Mouse (Mus musculus) lung, embryonic 16.5 days (tissue): ENCODE results near the gene Gxylt1. TPM values are rescaled to one million over a fixed set of nuclear protein-coding genes. Genes with fewer than 3 reads are reported as not detected.
"Not testable (repeated sequence)": the region's sequence is repeated elsewhere in the genome, so short reads cannot be mapped to it uniquely, and the experiment has no call there.

ENCODE experiments used
- ATAC-seq: fragments of 200-750 bp; cut with Nextera tagmentation; 2 replicates; pipeline ENCODE4 v1.8.0; 2017; ENCODE audit warnings: low read depth, mild to moderate bottlenecking, moderate library complexity
- H3K27ac ChIP-seq: fragments of 300-500 bp; sonication (generic); 2 replicates; pipeline ENCODE4 v1.5.1; 2014; ENCODE audit warnings: mild to moderate bottlenecking, control low read depth, low read length
- H3K27me3 ChIP-seq: fragments of 300-500 bp; sonication (generic); 2 replicates; pipeline ENCODE4 v1.6.1; 2014; ENCODE audit warnings: low read depth, low read length, mixed read lengths; ENCODE audit not compliant: control insufficient read depth, insufficient read depth
- H3K36me3 ChIP-seq: fragments of 300-500 bp; sonication (generic); 2 replicates; pipeline ENCODE4 v1.6.1; 2014; ENCODE audit warnings: low read length; ENCODE audit not compliant: control insufficient read depth, insufficient read depth
- H3K4me1 ChIP-seq: fragments of 300-500 bp; sonication (generic); replicated peaks from 2 replicates; pipeline ENCODE4 v1.6.1; 2014; ENCODE audit warnings: low read length, mixed read lengths; ENCODE audit not compliant: control insufficient read depth, insufficient read depth
- H3K4me2 ChIP-seq: fragments of 300-500 bp; sonication (generic); 2 replicates; pipeline ENCODE4 v1.6.1; 2014; ENCODE audit warnings: low read depth, low read length, control low read depth
- H3K4me3 ChIP-seq: fragments of 300-500 bp; sonication (generic); 2 replicates; pipeline ENCODE4 v1.5.1; 2014; ENCODE audit warnings: mild to moderate bottlenecking, low read length, control low read depth
- H3K9ac ChIP-seq: fragments of 300-500 bp; sonication (generic); 2 replicates; pipeline ENCODE4 v1.6.1; 2014; ENCODE audit warnings: low read length, control low read depth
- H3K9me3 ChIP-seq: fragments of 300-500 bp; sonication (generic); 2 replicates; pipeline ENCODE4 v1.6.1; 2016; ENCODE audit warnings: low read length; ENCODE audit not compliant: control insufficient read depth
- WGBS: fragments of 180-500 bp; shearing (Covaris S2); extraction: QIAGEN DNeasy Blood & Tissue Kit; methylation state at CpG from one replicate; pipeline ENCODE4 v1.1.7; 2014; 5-methylcytosine and 5-hydroxymethylcytosine counted together
- polyA plus RNA-seq: library from polyadenylated mRNA; unstranded; fragments of >200 nt; fragmentation: Nextera tagmentation; extraction: Ambion mirVana; gene quantifications from 2 replicates; pipeline ENCODE4 v1.2.1, GENCODE M21; 2015

Gene Gxylt1
- polyA plus RNA-seq, 1 experiment from 2014 or later = 11.6 TPM

- Histone ChIP-seq H3K9ac (no peak overlapping the region), H3K9me3 (no peaks in the 10 kb centered on the region), H3K36me3 (peaks cover 11% of the 10 kb centered on the region), H3K4me2 (no peak overlapping the region), H3K27me3 (no peaks in the 10 kb centered on the region), H3K4me1 (0 out of 2 replicates have a peak, but pooled peaks cover 4% of the 10 kb centered on the region), H3K27ac (no peak overlapping the region; the same call in 1 of the 2 replicates), H3K4me3 (no peak overlapping the region)
- 69% methylated on average over 6 of the region's 6 CpGs for WGBS
- no peak for ATAC-seq
Measured at GRCm38 (mm10) chr15:93252396-93252795, 22.6 kb downstream of the Gxylt1 start.

GRCm38 (mm10) chr15:93251553-93252250, 23.3 kb downstream of the Gxylt1 start:
- WGBS = 48% methylated on average over 13 of the region's 13 CpGs
- H3K4me2 ChIP-seq = no peak overlapping the region
- no peak overlapping the region for H3K9ac ChIP-seq
- H3K27ac ChIP-seq = peak overlapping the region; percentile 43
- H3K36me3 ChIP-seq = peaks cover 13% of the 10 kb centered on the region
- ATAC-seq = peak; percentile 52
- no peaks in the 10 kb centered on the region for H3K27me3 ChIP-seq
- H3K4me1 ChIP-seq = 0 out of 2 replicates have a peak, but pooled peaks cover 4% of the 10 kb centered on the region
- H3K9me3 ChIP-seq = no peaks in the 10 kb centered on the region
- no peak overlapping the region for H3K4me3 ChIP-seq

GRCm38 (mm10) chr15:93243202-93243601, 31.8 kb downstream of the Gxylt1 start:
- WGBS = 59% methylated on average over 10 of the region's 10 CpGs
- H3K4me3 ChIP-seq = no peak overlapping the region
- H3K9me3 ChIP-seq = no peaks in the 10 kb centered on the region
- H3K9ac ChIP-seq = no peak overlapping the region
- no peak for ATAC-seq
- no peaks in the 10 kb centered on the region for H3K27me3 ChIP-seq
- H3K36me3 ChIP-seq = peaks cover 19% of the 10 kb centered on the region
- H3K4me2 ChIP-seq = no peak overlapping the region
- no peaks in the 10 kb centered on the region for H3K4me1 ChIP-seq
- no peak overlapping the region for H3K27ac ChIP-seq

GRCm38 (mm10) chr15:93236456-93236855, 38.5 kb downstream of the Gxylt1 start:
- not testable (repeated sequence) for H3K27ac ChIP-seq, H3K9ac ChIP-seq, H3K36me3 ChIP-seq, H3K9me3 ChIP-seq, ATAC-seq, H3K27me3 ChIP-seq, H3K4me2 ChIP-seq, H3K4me3 ChIP-seq, H3K4me1 ChIP-seq
- WGBS = 85% methylated on average over 10 of the region's 10 CpGs

- whole genome bisulfite sequencing = 70% methylated on average over 11 of the region's 11 CpGs
Measured at GRCm38 (mm10) chr15:93229028-93229427, 46.0 kb downstream of the Gxylt1 start.

GRCm38 (mm10) chr15:93228375-93228774, 46.6 kb downstream of the Gxylt1 start:
- no peaks in the 10 kb centered on the region for H3K36me3 ChIP-seq
- no peaks in the 10 kb centered on the region for H3K4me1 ChIP-seq
- no peak for ATAC-seq
- H3K27me3 ChIP-seq = no peaks in the 10 kb centered on the region
- H3K9ac ChIP-seq = no peak overlapping the region
- H3K9me3 ChIP-seq = no peaks in the 10 kb centered on the region
- H3K4me2 ChIP-seq = no peak overlapping the region
- H3K27ac ChIP-seq = no peak overlapping the region
- no peak overlapping the region for H3K4me3 ChIP-seq
- 71% methylated on average over 10 of the region's 10 CpGs for WGBS

More at GRCm38 (mm10) chr15:93229028-93229427, 46.0 kb downstream of the Gxylt1 start:
- no peak overlapping the region for H3K4me3 ChIP-seq
- H3K9me3 ChIP-seq = no peaks in the 10 kb centered on the region
- no peaks in the 10 kb centered on the region for H3K36me3 ChIP-seq
- H3K27me3 ChIP-seq = no peaks in the 10 kb centered on the region
- ATAC-seq = no peak
- no peak overlapping the region for H3K27ac ChIP-seq
- no peak overlapping the region for H3K4me2 ChIP-seq
- H3K9ac ChIP-seq = no peak overlapping the region
- H3K4me1 ChIP-seq = no peaks in the 10 kb centered on the region

GRCm38 (mm10) chr15:93227764-93228079, 47.3 kb downstream of the Gxylt1 start:
- Histone ChIP-seq H3K9ac (no peak overlapping the region), H3K27ac (no peak overlapping the region), H3K36me3 (no peaks in the 10 kb centered on the region), H3K4me2 (no peak overlapping the region), H3K4me3 (no peak overlapping the region), H3K9me3 (no peaks in the 10 kb centered on the region), H3K4me1 (no peaks in the 10 kb centered on the region), H3K27me3 (no peaks in the 10 kb centered on the region)
- ATAC-seq = peak; percentile 47; the same call in 1 of the 2 replicates
- WGBS = 23% methylated on average over 6 of the region's 6 CpGs

- Histone ChIP-seq H3K9me3 (no peaks in the 10 kb centered on the region), H3K4me2 (no peak overlapping the region), H3K9ac (no peak overlapping the region), H3K27ac (no peak overlapping the region), H3K4me3 (no peak overlapping the region), H3K36me3 (no peaks in the 10 kb centered on the region), H3K4me1 (no peaks in the 10 kb centered on the region), H3K27me3 (no peaks in the 10 kb centered on the region)
- no peak for ATAC-seq
- 87% methylated on average over 10 of the region's 10 CpGs for WGBS
Measured at GRCm38 (mm10) chr15:93226930-93227763, 47.8 kb downstream of the Gxylt1 start.

GRCm38 (mm10) chr15:93222475-93222874, 52.5 kb downstream of the Gxylt1 start:
- no peaks in the 10 kb centered on the region for H3K27me3 ChIP-seq
- H3K4me3 ChIP-seq = no peak overlapping the region
- H3K4me2 ChIP-seq = no peak overlapping the region
- H3K36me3 ChIP-seq = no peaks in the 10 kb centered on the region
- H3K9ac ChIP-seq = no peak overlapping the region
- no peak for ATAC-seq
- H3K9me3 ChIP-seq = no peaks in the 10 kb centered on the region
- WGBS = 46% methylated on average over 7 of the region's 7 CpGs
- no peaks in the 10 kb centered on the region for H3K4me1 ChIP-seq
- no peak overlapping the region for H3K27ac ChIP-seq
